Mouse (Mus musculus) kidney, adult 2 months (tissue): Measurements from ENCODE around the gene Tnfrsf25.

ENCODE experiments used
- CTCF ChIP-seq: fragments of 200-500 bp; conservative IDR thresholded peaks from 2 replicates; pipeline ENCODE4 v1.5.1; 2011; ENCODE audit warnings: low read depth, mild to moderate bottlenecking, control low read depth, low read length, moderate library complexity, mixed read lengths; ENCODE audit not compliant: insufficient read depth, insufficient read length
- POLR2A ChIP-seq: fragments of 200-500 bp; IDR thresholded peaks from one replicate; pipeline ENCODE4 v1.6.1; 2011; ENCODE audit warnings: low read depth, low read length, control low read depth

- no peak for TF ChIP-seq CTCF
- no peak for TF ChIP-seq POLR2A
Observed at GRCm38 (mm10) chr4:152141521-152142135, 25.9 kb downstream of the Tnfrsf25 start.
